Mouse (Mus musculus): Measurements from ENCODE around the gene Grid2ip. TPM values are rescaled to one million over a fixed set of nuclear protein-coding genes. Genes with fewer than 3 reads are reported as not detected.

Grid2ip gene
- total and polyA plus RNA-seq, 3 experiments: not detected

DNA sequence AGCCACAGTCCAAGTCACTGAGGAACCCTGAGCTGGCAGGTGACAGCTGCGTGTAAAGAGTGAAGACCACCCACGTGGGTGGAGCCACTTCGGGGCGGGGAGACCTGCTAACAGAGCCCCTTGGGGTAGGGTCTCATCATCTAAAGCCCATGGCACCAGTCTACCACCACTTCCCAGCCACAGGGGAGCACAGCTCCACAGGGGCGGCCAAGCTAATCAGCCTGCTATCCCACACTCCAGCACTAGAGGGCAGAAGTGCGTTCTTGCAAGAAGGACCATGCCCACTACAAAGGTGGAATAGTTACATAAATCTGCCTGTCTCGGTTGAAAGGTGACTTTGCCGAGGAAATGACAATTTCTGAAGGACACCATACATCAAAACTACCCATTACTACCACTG is 45.3 kb upstream of the Grid2ip start:
- H3K4me1 ChIP-seq (ENCODE audit: control insufficient read depth in 1 of 2, insufficient read depth in 2 of 2): peaks cover 5 to 30% of the 10 kb centered on the region in 2 experiments; a peak in 3 of 4 replicates
- H3K79me2 ChIP-seq (replicated peaks; ENCODE audit: control insufficient read depth, extremely low read depth, insufficient read depth, poor library complexity, severe bottlenecking): peaks cover 21% of the 10 kb centered on the region
- dilution Hi-C loops (cut with MboI; ENCODE audit: extremely low pct_ligation_motif_present, extremely low pct_unique_long_range_greater_than_20kb, low sequenced_read_pairs): no loop called here
- H3K9ac ChIP-seq (ENCODE audit: insufficient read depth, low read depth): no peak overlapping the region
- H3K27me3 ChIP-seq (replicated peaks): no peaks in the 10 kb centered on the region
- peak; percentile 86 for DNase-seq (ENCODE audit: extremely low read depth)
- peaks cover 58 to 79% of the 10 kb centered on the region in 2 experiments for H3K36me3 ChIP-seq (replicated peaks in 1 of 2; ENCODE audit: control insufficient read depth in 1 of 2, insufficient read depth in 1 of 2, low read length in 1 of 2)
- H3K9me3 ChIP-seq (replicated peaks; ENCODE audit: low read length): no peaks in the 10 kb centered on the region
- TF ChIP-seq IRF4 (IDR thresholded peaks at IDR 0.05; ENCODE audit: low read depth, low read length) (no peak), CTCF (conservative IDR thresholded peaks at IDR 0.05 in 1 of 2, IDR thresholded peaks at IDR 0.05 in 1 of 2; ENCODE audit: low read depth in 2 of 2, low read length in 2 of 2) (peak; percentile 72 to 85)
- in situ Hi-C loops (cut with MboI; ENCODE audit: low pct_ligation_motif_present, low pct_unique_long_range_greater_than_20kb, low sequenced_read_pairs): no loop called here
- no peak overlapping the region for H3K27ac ChIP-seq (ENCODE audit: insufficient read depth, low read depth)
- H3K4me3 ChIP-seq (replicated peaks in 1 of 3; ENCODE audit: low read depth in 2 of 3, low read length in 2 of 3, poor library complexity in 1 of 3): no peak overlapping the region
- H3K4me2 ChIP-seq (ENCODE audit: insufficient read depth, low read depth, poor library complexity, severe bottlenecking): no peak overlapping the region

DNA sequence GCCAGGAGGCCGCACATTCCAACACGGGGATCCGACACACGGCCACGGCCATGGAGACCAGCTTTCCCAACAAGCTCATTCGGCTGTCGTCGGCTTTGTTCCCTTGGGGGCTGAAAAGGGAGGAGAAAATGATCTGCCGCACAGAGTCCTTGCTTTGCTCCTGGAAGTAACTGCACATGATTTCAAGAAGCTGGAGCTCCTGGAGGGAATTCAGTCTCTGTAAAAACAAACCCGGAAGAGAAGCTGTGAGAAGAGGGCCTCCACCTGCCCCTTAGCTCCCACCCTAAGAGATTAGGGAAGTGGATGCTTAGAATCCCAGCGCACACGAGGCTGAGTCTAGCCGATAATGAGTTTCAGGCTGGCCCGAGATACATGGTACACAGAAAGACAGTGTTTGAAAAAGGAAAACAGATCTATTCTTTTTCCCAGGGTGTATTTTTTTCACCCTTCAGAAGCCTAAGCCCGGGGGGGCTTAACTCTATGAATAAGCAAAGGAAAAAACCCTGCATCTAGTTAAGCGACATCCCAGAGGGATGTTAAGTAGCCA is 42.9 kb upstream of the Grid2ip start:
- H3K79me2 ChIP-seq (replicated peaks; ENCODE audit: control insufficient read depth, extremely low read depth, insufficient read depth, poor library complexity, severe bottlenecking): peaks cover 21% of the 10 kb centered on the region
- H3K27ac ChIP-seq (ENCODE audit: insufficient read depth, low read depth): peak overlapping the region; percentile 68; the same call in 1 of the 2 replicates
- peak overlapping the region; percentile 94 for H3K4me2 ChIP-seq (ENCODE audit: insufficient read depth, low read depth, poor library complexity, severe bottlenecking)
- dilution Hi-C loops (cut with MboI; ENCODE audit: extremely low pct_ligation_motif_present, extremely low pct_unique_long_range_greater_than_20kb, low sequenced_read_pairs) (no loop called here), in situ Hi-C loops (cut with MboI; ENCODE audit: low pct_ligation_motif_present, low pct_unique_long_range_greater_than_20kb, low sequenced_read_pairs) (no loop called here)
- no peaks in the 10 kb centered on the region for H3K27me3 ChIP-seq (replicated peaks)
- H3K4me1 ChIP-seq (ENCODE audit: control insufficient read depth in 1 of 2, insufficient read depth in 2 of 2): peaks cover 5 to 30% of the 10 kb centered on the region in 2 experiments; a peak in 3 of 4 replicates
- peaks cover 50 to 77% of the 10 kb centered on the region in 2 experiments for H3K36me3 ChIP-seq (replicated peaks in 1 of 2; ENCODE audit: control insufficient read depth in 1 of 2, insufficient read depth in 1 of 2, low read length in 1 of 2)
- TF ChIP-seq SMC3 (IDR thresholded peaks at IDR 0.05; ENCODE audit: low read depth, low read length) (no peak), RCOR1 (conservative IDR thresholded peaks at IDR 0.05; ENCODE audit: low read depth, low read length) (no peak), SIN3A (IDR thresholded peaks at IDR 0.05; ENCODE audit: low read length) (peak; percentile 72; the same call in 1 of the 2 replicates), ZNF384 (IDR thresholded peaks at IDR 0.05; ENCODE audit: low read depth, low read length) (no peak), ETS1 (conservative IDR thresholded peaks at IDR 0.05; ENCODE audit: low read depth, low read length) (no peak), EP300 (IDR thresholded peaks at IDR 0.05; ENCODE audit: low read length) (no peak), RAD21 (IDR thresholded peaks at IDR 0.05; ENCODE audit: low read depth, low read length) (no peak), NELFE (IDR thresholded peaks at IDR 0.05; ENCODE audit: low read depth, low read length) (no peak), USF1 (IDR thresholded peaks at IDR 0.05; ENCODE audit: low read depth, low read length) (no peak), CHD1 (IDR thresholded peaks at IDR 0.05; ENCODE audit: low read depth, low read length) (peak; percentile 21; the same call in 1 of the 2 replicates), E2F4 (IDR thresholded peaks at IDR 0.05; ENCODE audit: insufficient replicate concordance, low read depth, low read length) (no peak), TBP (conservative IDR thresholded peaks at IDR 0.05; ENCODE audit: low read depth, low read length) (no peak), ZMIZ1 (IDR thresholded peaks at IDR 0.05; ENCODE audit: low read depth, low read length) (no peak), ELF1 (IDR thresholded peaks at IDR 0.05; ENCODE audit: low read depth, low read length) (peak; percentile 42; the same call in 1 of the 2 replicates), IRF4 (IDR thresholded peaks at IDR 0.05; ENCODE audit: low read depth, low read length) (no peak), MYC (IDR thresholded peaks at IDR 0.05; ENCODE audit: low read depth, low read length) (0 out of 2 replicates have a peak, but pooled peaks have one; percentile 33), BHLHE40 (IDR thresholded peaks at IDR 0.05; ENCODE audit: low read depth, low read length) (no peak; the same call in 1 of the 2 replicates), CHD2 (IDR thresholded peaks at IDR 0.05; ENCODE audit: low read length) (no peak), TCF12 (IDR thresholded peaks at IDR 0.05; ENCODE audit: low read depth, low read length) (no peak), MAX (IDR thresholded peaks at IDR 0.05; ENCODE audit: low read length) (no peak; the same call in 1 of the 2 replicates), MEF2A (IDR thresholded peaks at IDR 0.05; ENCODE audit: borderline replicate concordance, low read depth, low read length) (no peak), HCFC1 (IDR thresholded peaks at IDR 0.05; ENCODE audit: low read depth, low read length) (no peak), USF2 (conservative IDR thresholded peaks at IDR 0.05; ENCODE audit: low read depth, low read length) (no peak), MAZ (IDR thresholded peaks at IDR 0.05; ENCODE audit: low read depth, low read length) (no peak)
- H3K9me3 ChIP-seq (replicated peaks; ENCODE audit: low read length): no peaks in the 10 kb centered on the region
- peak overlapping the region; percentile 77 to 94 (median 89) for H3K4me3 ChIP-seq (replicated peaks in 1 of 3; ENCODE audit: low read depth in 2 of 3, low read length in 2 of 3, poor library complexity in 1 of 3)
- peak; percentile 50 for DNase-seq (ENCODE audit: extremely low read depth)
- H3K9ac ChIP-seq (ENCODE audit: insufficient read depth, low read depth): peak overlapping the region; percentile 84

Data from CH12.LX (cell line).